Mouse (Mus musculus) ES-E14 (cell line): ENCODE measurements around the gene Cdk7. TPM values are rescaled to one million over a fixed set of nuclear protein-coding genes. Genes with fewer than 3 reads are reported as not detected.

ENCODE experiments used
- DNase-seq: peaks from one replicate; pipeline ENCODE4 v3.0.0-alpha.2; 2013; ENCODE audit warnings: low read depth, low spot score
- H3K27ac ChIP-seq: 2 replicates; pipeline ENCODE4 v1.5.1; 2012; ENCODE audit warnings: low read depth, mild to moderate bottlenecking, low read length, moderate library complexity, mixed read lengths; ENCODE audit not compliant: poor library complexity, insufficient read depth, severe bottlenecking
- H3K36me3 ChIP-seq: 2 replicates; pipeline ENCODE4 v1.6.1; 2012; ENCODE audit warnings: mild to moderate bottlenecking, low read length, moderate library complexity, mixed read lengths; ENCODE audit not compliant: control insufficient read depth, poor library complexity, insufficient read depth, severe bottlenecking
- H3K4me1 ChIP-seq, 2 experiments: fragments of 150-350 bp in 1 of 2; sonication (generic) in 1 of 2; 2 replicates each; pipeline ENCODE4 v1.6.1; 2012; ENCODE audit warnings: low read length in 2 of 2, mild to moderate bottlenecking in 1 of 2, mixed read lengths in 1 of 2; ENCODE audit not compliant: control insufficient read depth in 2 of 2, insufficient read depth in 2 of 2, poor library complexity in 1 of 2
- H3K4me3 ChIP-seq, 2 experiments: fragments of 150-350 bp in 1 of 2; sonication (generic) in 1 of 2; 2 replicates each; pipeline ENCODE4 v1.5.1; 2012; ENCODE audit warnings: low read length in 2 of 2, low read depth in 1 of 2, mild to moderate bottlenecking in 1 of 2, mixed read lengths in 1 of 2; ENCODE audit not compliant: insufficient read depth in 1 of 2, poor library complexity in 1 of 2, severe bottlenecking in 1 of 2
- H3K9ac ChIP-seq: 2 replicates; pipeline ENCODE4 v1.6.1; 2012; ENCODE audit warnings: low read depth, mild to moderate bottlenecking, low read length, mixed read lengths; ENCODE audit not compliant: poor library complexity, insufficient read depth, severe bottlenecking
- H3K9me3 ChIP-seq: fragments of 150-350 bp; sonication (generic); 2 replicates; pipeline ENCODE4 v1.6.1; 2012; ENCODE audit warnings: low read depth, mild to moderate bottlenecking, low read length; ENCODE audit not compliant: control insufficient read depth, insufficient read depth
- CHD2 ChIP-seq: IDR thresholded peaks from 2 replicates; pipeline ENCODE4 v1.6.1; 2014; ENCODE audit warnings: mild to moderate bottlenecking, low read depth, low read length, inconsistent platforms
- HCFC1 ChIP-seq: IDR thresholded peaks from 2 replicates; pipeline ENCODE4 v1.6.1; 2012; ENCODE audit warnings: low read length, inconsistent platforms, borderline replicate concordance; ENCODE audit not compliant: insufficient read depth
- MAFK ChIP-seq: IDR thresholded peaks from 2 replicates; pipeline ENCODE4 v1.6.1; 2014; ENCODE audit warnings: mild to moderate bottlenecking, low read depth, low read length, inconsistent platforms; ENCODE audit not compliant: insufficient read depth
- ZC3H11A ChIP-seq: IDR thresholded peaks from 2 replicates; pipeline ENCODE4 v1.6.1; 2012; ENCODE audit warnings: low read depth, mild to moderate bottlenecking, inconsistent platforms, low read length, borderline replicate concordance
- ZNF384 ChIP-seq: IDR thresholded peaks from 2 replicates; pipeline ENCODE4 v1.6.1; 2012; ENCODE audit warnings: low read depth, low read length, inconsistent platforms
- in situ Hi-C, 2 experiments: fragments of 600-800 bp; cut with MboI; formaldehyde crosslinking; loops; one replicate each; pipeline ENCODE4 v1.15.1; 2025; ENCODE audit warnings: low sequenced_read_pairs in 2 of 2, inconsistent platforms in 1 of 2; ENCODE audit not compliant: unreplicated experiment in 2 of 2
- total RNA-seq: library from RNA; depleted of rRNA; stranded (reverse); fragments of 300-350 nt; gene quantifications from 2 replicates; pipeline ENCODE4 v1.2.3, GENCODE M21; 2012; rRNA removed

Cdk7 gene
- total RNA-seq = 60.0 and 83.6 TPM in 2 replicates

DNA sequence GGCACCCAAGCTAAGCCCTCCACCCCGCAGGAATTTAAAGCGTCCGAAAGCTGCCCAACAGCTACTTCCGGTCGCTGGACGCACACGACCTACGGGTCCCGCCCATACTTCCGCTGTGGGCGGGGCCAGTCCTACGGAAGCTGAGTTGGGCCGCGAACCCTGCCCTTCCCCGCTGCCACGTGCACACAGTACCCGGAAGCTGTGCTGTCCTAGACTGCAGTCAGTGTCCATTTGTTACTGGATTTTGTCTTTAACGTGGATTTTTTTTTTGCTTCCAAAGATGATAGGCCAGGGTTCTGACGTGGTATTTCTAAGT, at the start of gene Cdk7:
Cdk7 (minus strand) TSS at position 79 of the 316 bp plus-strand sequence.
- peak within 1 kb of the TSS; percentile 73 to 86 for H3K4me3 ChIP-seq
- peak; percentile 94 for DNase-seq
- in situ Hi-C loops = no loop called here
- H3K36me3 ChIP-seq = peaks cover 7% of the 10 kb centered on the region
- peak within 1 kb of the TSS; percentile 33 for H3K27ac ChIP-seq
- TF ChIP-seq ZNF384 = 0 out of 2 replicates have a peak, but pooled peaks have one; percentile 6
- peak; percentile 44; the same call in 1 of the 2 replicates for TF ChIP-seq CHD2
- TF ChIP-seq MAFK = no peak
- TF ChIP-seq ZC3H11A = no peak
- TF ChIP-seq HCFC1 = peak; percentile 76
- H3K9me3 ChIP-seq = no peaks in the 10 kb centered on the region
- peak within 1 kb of the TSS; percentile 83 for H3K9ac ChIP-seq
- H3K4me1 ChIP-seq = peaks cover 2 to 3% of the 10 kb centered on the region in 2 experiments

DNA sequence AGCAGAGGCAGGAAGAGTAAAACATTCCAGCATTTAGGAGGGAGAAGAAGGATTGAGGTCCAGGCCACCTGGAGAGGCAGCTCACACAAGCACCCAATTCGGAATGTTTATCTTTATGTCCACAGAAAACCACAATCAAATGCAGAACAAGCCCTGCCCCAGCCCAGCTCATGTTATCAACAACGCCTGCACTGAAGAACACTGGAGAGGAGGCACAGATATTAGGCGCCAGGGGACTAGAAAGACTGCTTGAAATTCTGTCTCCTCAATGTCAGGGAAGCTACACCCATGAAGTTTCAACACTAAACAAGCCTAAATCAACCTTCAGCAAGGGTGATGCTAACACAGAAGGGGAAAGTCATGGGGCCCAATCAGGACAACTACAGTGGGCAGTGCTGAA, 46.8 kb upstream of the Cdk7 start:
- Histone ChIP-seq H3K36me3 (peaks cover 32% of the 10 kb centered on the region), H3K27ac (no peak overlapping the region), H3K4me1 (no peaks in the 10 kb centered on the region), H3K4me3 (no peak overlapping the region), H3K9me3 (no peaks in the 10 kb centered on the region), H3K9ac (no peak overlapping the region)
- in situ Hi-C loops = no loop called here
- no peak for TF ChIP-seq ZC3H11A
- TF ChIP-seq MAFK = no peak
- no peak for TF ChIP-seq HCFC1
- no peak for TF ChIP-seq ZNF384
- no peak for TF ChIP-seq CHD2
- DNase-seq = no peak

DNA sequence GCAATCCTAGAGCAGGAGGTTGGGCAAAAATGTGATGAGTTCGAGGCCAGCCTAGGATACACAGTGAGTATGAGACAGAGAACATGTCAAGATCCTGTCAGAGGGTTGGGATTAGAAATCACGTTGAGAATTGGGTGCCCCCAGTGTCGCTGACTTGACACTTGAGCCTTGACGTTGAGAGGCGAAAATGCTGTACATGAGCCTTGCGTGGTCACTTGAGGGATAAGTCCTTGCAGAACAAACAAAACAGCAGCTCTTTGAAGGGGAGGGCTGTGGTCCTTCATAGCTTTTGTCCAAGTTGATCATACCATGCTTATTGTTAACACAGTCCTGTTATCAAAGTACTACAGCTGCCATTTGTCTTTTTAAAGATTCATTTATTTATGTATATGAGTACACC, 46.0 kb upstream of the Cdk7 start:
- 0 out of 2 replicates have a peak, but pooled peaks have one; percentile 24 for TF ChIP-seq MAFK
- peak; percentile 52; the same call in 1 of the 2 replicates for TF ChIP-seq CHD2
- no peak for TF ChIP-seq ZNF384
- TF ChIP-seq ZC3H11A = no peak
- no peak for DNase-seq
- Histone ChIP-seq H3K4me3 (no peak overlapping the region), H3K4me1 (no peaks in the 10 kb centered on the region), H3K27ac (no peak overlapping the region), H3K9me3 (no peaks in the 10 kb centered on the region), H3K36me3 (peaks cover 26% of the 10 kb centered on the region), H3K9ac (no peak overlapping the region)
- in situ Hi-C loops = no loop called here

DNA sequence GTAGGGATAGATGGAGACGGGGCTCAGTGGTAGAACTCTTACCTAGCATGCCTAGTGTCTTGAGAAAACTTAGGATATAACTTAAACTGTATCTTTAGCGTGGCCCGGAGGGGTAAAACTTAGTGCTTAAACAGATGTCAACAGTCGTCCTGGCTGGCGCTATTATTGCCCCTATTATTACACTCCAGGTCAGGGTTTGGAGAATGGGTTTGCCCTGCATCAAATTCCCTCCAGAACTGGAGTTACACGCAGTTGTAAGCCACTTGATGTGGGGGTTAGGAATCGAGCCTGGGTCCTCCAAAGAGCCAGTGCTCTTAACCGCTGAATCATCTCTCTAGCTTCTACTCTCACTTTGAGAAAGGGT, 45.3 kb upstream of the Cdk7 start:
- H3K9ac ChIP-seq = no peak overlapping the region
- H3K36me3 ChIP-seq = peaks cover 27% of the 10 kb centered on the region

More for the DNA sequence above, 45.3 kb upstream of the Cdk7 start:
- DNase-seq = no peak
- Histone ChIP-seq H3K4me1 (no peaks in the 10 kb centered on the region), H3K27ac (no peak overlapping the region), H3K4me3 (peak overlapping the region in 1 of 2 experiments; percentile 92; a peak in 1 of 4 replicates), H3K9me3 (no peaks in the 10 kb centered on the region)
- in situ Hi-C loops = no loop called here
- TF ChIP-seq CHD2 (no peak), HCFC1 (no peak), ZNF384 (no peak), ZC3H11A (no peak), MAFK (no peak)
